Mouse (Mus musculus) liver, embryonic 14.5 days (tissue): ENCODE results near the gene March6. TPM values are rescaled to one million over a fixed set of nuclear protein-coding genes. Genes with fewer than 3 reads are reported as not detected.

Experiments used
- ATAC-seq: fragments of 200-750 bp; cut with Nextera tagmentation; 2 replicates; pipeline ENCODE4 v1.8.0; 2017; ENCODE audit warnings: moderate number of reproducible peaks, mild to moderate bottlenecking, moderate library complexity; ENCODE audit not compliant: insufficient read depth
- DNase-seq, 3 experiments: peaks; one replicate each; pipeline ENCODE4 v3.0.0-alpha.2; 2012 to 2013; ENCODE audit warnings: low read depth in 3 of 3, low spot score in 3 of 3
- H3K27ac ChIP-seq: fragments of 300-500 bp; sonication (generic); 2 replicates; pipeline ENCODE4 v1.5.1; 2014; ENCODE audit warnings: moderate library complexity, mild to moderate bottlenecking, control low read depth, inconsistent platforms
- H3K27me3 ChIP-seq: fragments of 300-500 bp; sonication (generic); 2 replicates; pipeline ENCODE4 v1.6.1; 2014; ENCODE audit warnings: mild to moderate bottlenecking, low read length, moderate library complexity; ENCODE audit not compliant: control insufficient read depth, insufficient read depth
- H3K36me3 ChIP-seq: fragments of 300-500 bp; sonication (generic); replicated peaks from 2 replicates; pipeline ENCODE4 v1.6.1; 2014; ENCODE audit warnings: low read depth; ENCODE audit not compliant: control insufficient read depth, insufficient read depth
- H3K4me1 ChIP-seq, 2 experiments: fragments of 200-500 bp in 1 of 2; fragments of 300-500 bp in 1 of 2; sonication (generic) in 1 of 2; replicated peaks; 2 replicates each; pipeline ENCODE4 v1.6.1; 2012 to 2014; ENCODE audit warnings: antibody characterized with exemption in 1 of 2, inconsistent platforms in 1 of 2, low read length in 1 of 2; ENCODE audit not compliant: control insufficient read depth in 2 of 2, insufficient read depth in 2 of 2
- H3K4me2 ChIP-seq: fragments of 300-500 bp; sonication (generic); 2 replicates; pipeline ENCODE4 v1.6.1; 2014; ENCODE audit warnings: low read depth, mild to moderate bottlenecking, control low read depth, moderate library complexity
- H3K4me3 ChIP-seq, 2 experiments: fragments of 200-500 bp in 1 of 2; fragments of 300-500 bp in 1 of 2; sonication (generic) in 1 of 2; 2 replicates each; pipeline ENCODE4 v1.5.1; 2012 to 2014; ENCODE audit warnings: low read depth in 2 of 2, low read length in 2 of 2, mild to moderate bottlenecking in 2 of 2, control low read depth in 1 of 2, inconsistent platforms in 1 of 2, moderate library complexity in 1 of 2; ENCODE audit not compliant: insufficient read depth in 1 of 2
- H3K9ac ChIP-seq: fragments of 300-500 bp; sonication (generic); replicated peaks from 2 replicates; pipeline ENCODE4 v1.6.1; 2014; ENCODE audit warnings: mild to moderate bottlenecking, control low read depth, moderate library complexity
- H3K9me3 ChIP-seq: fragments of 300-500 bp; sonication (generic); 2 replicates; pipeline ENCODE4 v1.6.1; 2016; ENCODE audit warnings: low read length, mixed read lengths; ENCODE audit not compliant: control insufficient read depth
- CTCF ChIP-seq: IDR thresholded peaks from 2 replicates; pipeline ENCODE4 v1.5.1; 2016; ENCODE audit warnings: antibody characterized with exemption, low read depth, control low read depth
- EP300 ChIP-seq: IDR thresholded peaks from 2 replicates; pipeline ENCODE4 v1.6.1; 2016; ENCODE audit warnings: antibody characterized with exemption, low read depth
- WGBS: fragments of 180-500 bp; shearing (Covaris S2); extraction: QIAGEN DNeasy Blood & Tissue Kit; methylation state at CpG from one replicate; pipeline ENCODE4 v1.1.7; 2014; ENCODE audit not compliant: insufficient replicate concordance; 5-methylcytosine and 5-hydroxymethylcytosine counted together
- polyA plus RNA-seq, 2 experiments: library from polyadenylated mRNA; depleted of rRNA in 1 of 2; stranded (reverse) in 1 of 2; unstranded in 1 of 2; fragments of >200 nt; fragmentation: Nextera tagmentation in 1 of 2; extraction: Ambion mirVana in 1 of 2; gene quantifications; 2 replicates each; pipeline versions ENCODE4 v1.2.1 to v1.2.3; 2012 to 2014

March6 gene
- polyA plus RNA-seq, 2 experiments = 9.0 to 12.7 TPM

GRCm38 (mm10) chr15:31414179-31414898 lies 116.5 kb downstream of the March6 start:
- H3K27me3 ChIP-seq = no peaks in the 10 kb centered on the region
- H3K9ac ChIP-seq = no peak overlapping the region
- ATAC-seq = no peak
- TF ChIP-seq EP300 = no peak
- H3K4me2 ChIP-seq = no peak overlapping the region
- H3K4me1 ChIP-seq = peaks cover 0 to 7% of the 10 kb centered on the region in 2 experiments; a peak in 3 of 4 replicates
- no peaks in the 10 kb centered on the region for H3K9me3 ChIP-seq
- 55% methylated on average over 6 of the region's 6 CpGs for WGBS
- H3K4me3 ChIP-seq = no peak overlapping the region
- no peaks in the 10 kb centered on the region for H3K36me3 ChIP-seq
- no peak for DNase-seq
- no peak overlapping the region for H3K27ac ChIP-seq

GRCm38 (mm10) chr15:31413662-31414061 lies 117.2 kb downstream of the March6 start:
- Histone ChIP-seq H3K4me2 (no peak overlapping the region), H3K9ac (no peak overlapping the region), H3K4me1 (peaks cover 0 to 7% of the 10 kb centered on the region in 2 experiments; a peak in 3 of 4 replicates), H3K36me3 (no peaks in the 10 kb centered on the region), H3K9me3 (no peaks in the 10 kb centered on the region), H3K27me3 (no peaks in the 10 kb centered on the region), H3K27ac (no peak overlapping the region), H3K4me3 (no peak overlapping the region)
- TF ChIP-seq CTCF (no peak), EP300 (no peak)
- DNase-seq (no peak), ATAC-seq (no peak)
- 74% methylated on average over 6 of the region's 6 CpGs for WGBS

GRCm38 (mm10) chr15:31412933-31413332 lies 117.9 kb downstream of the March6 start:
- ATAC-seq = no peak
- DNase-seq = no peak
- H3K36me3 ChIP-seq = no peaks in the 10 kb centered on the region
- no peak overlapping the region for H3K27ac ChIP-seq
- H3K4me1 ChIP-seq = peaks cover 0 to 2% of the 10 kb centered on the region in 2 experiments; a peak in 2 of 4 replicates
- no peak overlapping the region for H3K9ac ChIP-seq
- H3K27me3 ChIP-seq = no peaks in the 10 kb centered on the region
- H3K4me3 ChIP-seq = no peak overlapping the region
- H3K4me2 ChIP-seq = no peak overlapping the region
- WGBS = 0% methylated on average over 3 of the region's 3 CpGs
- H3K9me3 ChIP-seq = no peaks in the 10 kb centered on the region
- no peak for TF ChIP-seq CTCF
- no peak for TF ChIP-seq EP300

GRCm38 (mm10) chr15:31412436-31412835 lies 118.4 kb downstream of the March6 start:
- no peak for TF ChIP-seq CTCF
- no peak for TF ChIP-seq EP300
- Histone ChIP-seq H3K4me1 (peaks cover 0 to 2% of the 10 kb centered on the region in 2 experiments; a peak in 2 of 4 replicates), H3K9me3 (no peaks in the 10 kb centered on the region), H3K4me3 (no peak overlapping the region), H3K36me3 (no peaks in the 10 kb centered on the region), H3K9ac (no peak overlapping the region), H3K4me2 (no peak overlapping the region), H3K27ac (no peak overlapping the region), H3K27me3 (no peaks in the 10 kb centered on the region)
- ATAC-seq (no peak), DNase-seq (no peak)
- WGBS = 50% methylated on average over 6 of the region's 6 CpGs

- TF ChIP-seq EP300 = no peak
- WGBS = 51% methylated on average over 4 of the region's 4 CpGs
These were observed 123.4 kb downstream of the March6 start for GRCm38 (mm10) chr15:31407490-31407889.

More at GRCm38 (mm10) chr15:31407490-31407889, 123.4 kb downstream of the March6 start:
- Histone ChIP-seq H3K4me2 (no peak overlapping the region), H3K27ac (no peak overlapping the region), H3K4me3 (no peak overlapping the region), H3K27me3 (no peaks in the 10 kb centered on the region), H3K9ac (no peak overlapping the region), H3K9me3 (no peaks in the 10 kb centered on the region), H3K4me1 (peaks cover 0 to 4% of the 10 kb centered on the region in 2 experiments; a peak in 2 of 4 replicates), H3K36me3 (no peaks in the 10 kb centered on the region)
- ATAC-seq = peak; percentile 72
- peak in 2 of 3 experiments; percentile 16 to 26 for DNase-seq
